Comparison of ENCODE assay signal across 8 mouse cellular contexts in genomic region chr5:136566001-136566811, GRCm38 (mm10). TPM values are rescaled to one million over a fixed set of nuclear protein-coding genes. Genes with fewer than 3 reads are reported as not detected.
DNase-seq lines count a peak whose midpoint lies in the region; ATAC-seq and TF ChIP-seq lines count a peak whose summit lies in the region.

No protein-coding gene starts in this region.

- H3K27ac ChIP-seq in ES-E14 (ENCODE audit: insufficient read depth, low read depth, low read length, poor library complexity, severe bottlenecking) = peak overlapping the region; percentile 43; the same call in 1 of the 2 replicates
- H3K27ac ChIP-seq in cerebellum, adult 2 months (ENCODE audit: insufficient read depth, low read length) = peak overlapping the region; percentile 100
- H3K27ac ChIP-seq in lung, postnatal 0 days (ENCODE audit: low read length) = peak overlapping the region; percentile 94
- peak overlapping the region; percentile 56 for H3K27ac ChIP-seq in thymus, adult 2 months (ENCODE audit: control insufficient read depth, insufficient read depth, low read length)

- DNase-seq in ES-E14 (ENCODE audit: low read depth, low spot score) = no peak
- peak; percentile 77 to 80 for DNase-seq in cerebellum, adult 2 months
- peak; percentile 68 for DNase-seq in heart, postnatal 4 days
- DNase-seq in layer of hippocampus, adult 9-11 months = peak; percentile 30
- peak; percentile 80 for DNase-seq in lung, postnatal 0 days (ENCODE audit: low spot score)
- peak; percentile 55 for DNase-seq in ovary, postnatal 10 days (ENCODE audit: low spot score)
- peak; percentile 67 for DNase-seq in thymus, adult 2 months

- in situ Hi-C loops in ES-E14 (cut with MboI; ENCODE audit: low sequenced_read_pairs in 2 of 2, unreplicated experiment in 2 of 2) = loop anchor here in 1 of 2 experiments (5.0 kb wide), 1 partner anchor 56 kb away; no protein-coding TSS in a partner anchor

- no peaks in the 10 kb centered on the region for H3K9me3 ChIP-seq in ES-E14 (ENCODE audit: control insufficient read depth, insufficient read depth, low read depth, low read length)
- H3K9me3 ChIP-seq in lung, postnatal 0 days (ENCODE audit: low read length) = no peaks in the 10 kb centered on the region

- no peak for TF ChIP-seq CTCF in cerebellum, adult 2 months (IDR thresholded peaks at IDR 0.05; ENCODE audit: borderline replicate concordance, insufficient read depth, low read depth, low read length)
- peak; percentile 28 for TF ChIP-seq CTCF in lung, postnatal 0 days (IDR thresholded peaks at IDR 0.05)
- no peak for TF ChIP-seq CTCF in thymus, adult 2 months (IDR thresholded peaks at IDR 0.05; ENCODE audit: borderline replicate concordance, control insufficient read depth, extremely low read depth, insufficient read depth, low read length, poor library complexity)

- peak overlapping the region; percentile 97 for H3K9ac ChIP-seq in ES-E14 (ENCODE audit: insufficient read depth, low read depth, low read length, poor library complexity, severe bottlenecking)
- H3K9ac ChIP-seq in lung, postnatal 0 days (replicated peaks; ENCODE audit: low read depth) = peak overlapping the region; percentile 85

- peak; percentile 60 for ATAC-seq in frontal cortex, adult (ENCODE audit: low TSS enrichment)
- peak; percentile 27 for ATAC-seq in lung, postnatal 0 days

- no peaks in the 10 kb centered on the region for H3K36me3 ChIP-seq in ES-E14 (ENCODE audit: control insufficient read depth, insufficient read depth, low read length, poor library complexity, severe bottlenecking)
- no peaks in the 10 kb centered on the region for H3K36me3 ChIP-seq in lung, postnatal 0 days (ENCODE audit: insufficient read depth, low read length)
- no peaks in the 10 kb centered on the region for H3K36me3 ChIP-seq in thymus, adult 2 months (ENCODE audit: control insufficient read depth, insufficient read depth, low read length)

- under 1% methylated on average over 77 of the region's 79 CpGs for WGBS in cerebellum, adult 2 months
- WGBS in lung, postnatal 0 days = 0% methylated on average over 27 of the region's 79 CpGs
- WGBS in thymus, adult 2 months = 1% methylated on average over 77 of the region's 79 CpGs

- no peak for TF ChIP-seq POLR2A in cerebellum, adult 2 months (IDR thresholded peaks at IDR 0.05; ENCODE audit: borderline replicate concordance, insufficient read depth, low read length)
- TF ChIP-seq POLR2A in thymus, adult 2 months (IDR thresholded peaks at IDR 0.05; ENCODE audit: control insufficient read depth, extremely low read depth, insufficient read depth, low read length, poor library complexity) = no peak

- no peaks in the 10 kb centered on the region for H3K27me3 ChIP-seq in cerebellum, adult 2 months (ENCODE audit: control insufficient read depth, insufficient read depth, low read length)
- no peaks in the 10 kb centered on the region for H3K27me3 ChIP-seq in lung, postnatal 0 days (replicated peaks; ENCODE audit: insufficient read depth, low read length)
- no peaks in the 10 kb centered on the region for H3K27me3 ChIP-seq in thymus, adult 2 months (ENCODE audit: control insufficient read depth, insufficient read depth, low read length)

- peak overlapping the region; percentile 100 for H3K4me2 ChIP-seq in lung, postnatal 0 days (replicated peaks; ENCODE audit: low read depth, low read length)

- peaks cover under 1 to 5% of the 10 kb centered on the region in 2 experiments; a peak in 1 of 4 replicates for H3K4me1 ChIP-seq in ES-E14 (ENCODE audit: control insufficient read depth in 2 of 2, insufficient read depth in 2 of 2, low read length in 2 of 2, poor library complexity in 1 of 2)
- no peaks in the 10 kb centered on the region for H3K4me1 ChIP-seq in cerebellum, adult 2 months (ENCODE audit: control insufficient read depth, insufficient read depth, low read length)
- H3K4me1 ChIP-seq in lung, postnatal 0 days (ENCODE audit: insufficient read depth, low read depth, low read length) = no peaks in the 10 kb centered on the region
- H3K4me1 ChIP-seq in thymus, adult 2 months (replicated peaks; ENCODE audit: control insufficient read depth, insufficient read depth, low read length) = peaks cover 18% of the 10 kb centered on the region

- peak overlapping the region; percentile 97 to 99 for H3K4me3 ChIP-seq in ES-E14 (ENCODE audit: insufficient read depth in 1 of 2, low read depth in 1 of 2, low read length in 2 of 2, poor library complexity in 1 of 2, severe bottlenecking in 1 of 2)
- H3K4me3 ChIP-seq in cerebellum, adult 2 months (replicated peaks; ENCODE audit: insufficient read depth, low read depth, low read length) = peak overlapping the region; percentile 85
- H3K4me3 ChIP-seq in lung, postnatal 0 days (ENCODE audit: low read depth, low read length) = peak overlapping the region; percentile 99
- peak overlapping the region; percentile 99 for H3K4me3 ChIP-seq in thymus, adult 2 months (ENCODE audit: control insufficient read depth, insufficient read depth, low read length)

- TF ChIP-seq EP300 in lung, postnatal 0 days (IDR thresholded peaks at IDR 0.05) = no peak

TF ChIP-seq in ES-E14, 5 proteins besides CTCF, POLR2A, EP300 and RAD21:
- TF ChIP-seq CHD2 (IDR thresholded peaks at IDR 0.05; ENCODE audit: low read depth, low read length) = no peak
- no peak for TF ChIP-seq ZC3H11A (IDR thresholded peaks at IDR 0.05; ENCODE audit: borderline replicate concordance, low read depth, low read length)
- no peak for TF ChIP-seq ZNF384 (IDR thresholded peaks at IDR 0.05; ENCODE audit: low read depth, low read length)
- no peak for TF ChIP-seq HCFC1 (IDR thresholded peaks at IDR 0.05; ENCODE audit: borderline replicate concordance, insufficient read depth, low read length)
- TF ChIP-seq MAFK (IDR thresholded peaks at IDR 0.05; ENCODE audit: insufficient read depth, low read depth, low read length) = no peak

RNA-seq across cellular contexts. Expression of gene Cux1, which starts 1.1 kb away (rescaled TPM):
- 22.6 and 23.6 TPM in 2 replicates for total RNA-seq in ES-E14 (2012; rRNA removed)
- polyA plus RNA-seq in cerebellum, adult 2 months (2012; rRNA removed) = 69.2 and 74.4 TPM in 2 replicates
- 100 to 1,000 TPM; 126 to 131 TPM for total RNA-seq in heart, postnatal 4 days (2021)
- polyA plus RNA-seq in lung, postnatal 0 days (2015; fragmentation: Nextera tagmentation; extraction: Ambion mirVana) = 68.5 and 74.0 TPM in 2 replicates
- polyA plus RNA-seq in thymus, adult 2 months (2012; rRNA removed) = 164 and 205 TPM in 2 replicates

Comparison
In these comparisons a context has a peak if more than half of its experiments do, and no peak if none do; other contexts are left out.
1. H3K27ac ChIP-seq: peak in every context shown above with its lines; median percentile 100 in cerebellum, adult 2 months; 94 in lung, postnatal 0 days; 56 in thymus, adult 2 months; 43 in ES-E14.